Mouse (Mus musculus) midbrain, embryonic 15.5 days (tissue): ENCODE data around the gene Nr1d2. TPM values are rescaled to one million over a fixed set of nuclear protein-coding genes. Genes with fewer than 3 reads are reported as not detected.

Experiments used
- microRNA-seq: library from miRNA; unstranded; fragments of <30 nt; microRNA quantifications from one replicate; pipeline ENCODE4, GENCODE M21; 2016
- polyA plus RNA-seq: library from polyadenylated mRNA; unstranded; fragments of >200 nt; fragmentation: Nextera tagmentation; extraction: Ambion mirVana; gene quantifications from 2 replicates; pipeline ENCODE4 v1.2.1, GENCODE M21; 2015

Gene Nr1d2
- polyA plus RNA-seq, 1 experiment from 2014 or later = 5.6 TPM

Small RNAs within 50 kb of the gene (microRNA-seq; reads per million reads assigned to microRNA genes)
- gene Gm44469 = not detected

Other genes starting within 250 kb of the Nr1d2 start
- gene Nkiras1, start 32.0 kb upstream of the Nr1d2 start, polyA plus RNA-seq = 45.3 and 47.3 TPM in 2 replicates
- 245 and 257 TPM in 2 replicates for gene Rpl15, start 32.3 kb upstream of the Nr1d2 start, polyA plus RNA-seq
- 198 and 205 TPM in 2 replicates for gene Ube2e1, start 92.7 kb upstream of the Nr1d2 start, polyA plus RNA-seq